Mouse (Mus musculus): ENCODE results near the gene Dand5.

The Dand5 gene

DNA sequence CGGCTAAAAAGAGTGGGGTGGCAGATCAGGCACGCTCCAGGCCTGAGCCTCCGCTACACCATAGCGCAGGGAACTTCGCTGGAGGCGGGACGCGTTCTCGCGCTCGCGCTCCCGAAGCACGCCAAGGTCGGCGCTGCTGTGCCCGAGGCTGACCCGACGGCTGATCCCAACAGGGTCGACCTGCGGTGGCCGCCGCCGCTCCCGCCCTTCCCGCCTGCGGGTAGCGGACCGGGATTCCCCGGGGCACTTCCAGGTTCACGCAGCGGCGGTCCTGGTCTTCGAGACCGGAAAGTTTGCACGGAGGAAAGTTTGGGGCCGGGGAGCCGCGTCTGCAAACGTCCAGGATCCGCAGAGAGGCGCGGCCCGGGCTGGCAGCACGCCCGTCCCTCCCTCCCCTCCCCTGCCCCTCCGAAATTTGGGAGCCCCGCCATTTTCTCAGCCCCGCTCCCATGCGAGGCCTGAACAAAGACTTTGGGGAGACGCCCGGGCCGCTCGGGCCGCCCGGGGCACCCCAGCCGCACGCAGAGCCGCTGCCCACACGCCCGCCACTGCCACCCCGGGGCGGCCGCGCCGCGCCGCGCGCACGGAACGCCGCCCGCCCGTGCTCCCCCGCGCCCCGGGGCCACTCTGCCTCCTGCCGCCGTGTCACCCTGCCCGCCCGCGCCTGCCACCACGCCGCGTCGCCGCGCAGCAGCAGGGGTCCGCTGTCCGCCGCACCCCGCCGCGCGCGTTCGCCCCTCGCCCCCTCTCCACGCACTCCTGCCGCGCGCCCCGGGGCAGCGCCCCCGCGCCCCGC lies 23.3 kb downstream of the Dand5 start:
- peak; percentile 40 to 76 for DNase-seq

DNA sequence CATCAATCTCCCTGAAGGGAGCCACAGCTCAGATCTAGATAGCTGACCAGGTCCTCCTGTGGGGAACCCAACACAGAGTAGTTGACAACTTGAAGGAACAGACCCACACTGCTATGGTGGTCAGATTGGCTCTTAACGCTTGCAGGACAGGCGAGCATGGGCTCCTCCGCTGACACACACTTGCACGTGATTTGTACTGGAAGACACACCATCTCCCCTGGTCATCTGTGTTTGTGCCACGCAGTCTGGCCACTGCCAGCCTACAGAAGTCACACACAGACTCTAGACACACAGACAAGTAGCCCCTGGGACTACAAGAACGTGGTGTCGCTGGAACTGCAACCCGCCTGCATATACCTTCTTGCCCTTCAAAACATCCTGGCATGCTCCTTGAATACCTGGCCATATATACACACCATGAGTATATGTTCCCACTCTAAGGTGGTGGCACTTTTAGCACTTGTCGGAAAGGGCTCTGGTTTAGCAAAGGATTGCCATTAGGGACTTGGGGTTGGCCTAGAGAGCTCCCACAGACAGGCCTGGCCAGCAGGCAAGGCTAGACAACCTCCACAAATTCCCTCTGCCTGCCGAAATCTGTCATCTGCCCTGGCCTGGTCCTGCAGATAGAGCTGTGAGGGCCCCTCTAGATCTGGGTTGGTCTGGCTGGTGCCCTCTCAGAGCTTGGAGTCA lies 24.0 kb downstream of the Dand5 start:
- no peak for DNase-seq

DNA sequence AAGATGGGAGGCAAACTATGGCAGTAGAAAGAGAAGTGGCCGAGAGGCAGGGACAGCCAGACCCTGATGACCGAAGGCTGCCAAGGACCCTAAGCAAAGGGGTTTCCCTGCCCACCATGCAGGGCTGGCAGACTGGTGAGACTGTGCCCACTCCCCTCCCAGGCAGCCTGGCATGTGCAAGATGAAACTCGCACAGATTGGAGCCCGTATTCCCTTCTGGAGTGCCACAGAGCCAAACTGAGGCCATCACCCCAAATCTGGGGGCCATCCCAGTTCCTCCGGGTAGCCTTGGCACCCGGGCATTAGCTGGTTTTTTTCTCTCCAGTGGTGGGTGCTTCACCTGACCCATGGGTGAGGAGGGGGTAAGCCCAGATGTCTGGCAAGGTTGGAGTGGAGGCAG lies 24.7 kb downstream of the Dand5 start:
- no peak for DNase-seq

- DNase-seq = no peak
These were observed 25.3 kb downstream of the Dand5 start for GRCm38 (mm10) chr8:84797256-84797797.

- DNase-seq = no peak
These were observed 28.1 kb downstream of the Dand5 start for GRCm38 (mm10) chr8:84794486-84794885.

- DNase-seq = no peak
These were observed 28.7 kb downstream of the Dand5 start for GRCm38 (mm10) chr8:84793791-84794485.

GRCm38 (mm10) chr8:84793134-84793533 lies 29.5 kb downstream of the Dand5 start:
- no peak for DNase-seq

DNA sequence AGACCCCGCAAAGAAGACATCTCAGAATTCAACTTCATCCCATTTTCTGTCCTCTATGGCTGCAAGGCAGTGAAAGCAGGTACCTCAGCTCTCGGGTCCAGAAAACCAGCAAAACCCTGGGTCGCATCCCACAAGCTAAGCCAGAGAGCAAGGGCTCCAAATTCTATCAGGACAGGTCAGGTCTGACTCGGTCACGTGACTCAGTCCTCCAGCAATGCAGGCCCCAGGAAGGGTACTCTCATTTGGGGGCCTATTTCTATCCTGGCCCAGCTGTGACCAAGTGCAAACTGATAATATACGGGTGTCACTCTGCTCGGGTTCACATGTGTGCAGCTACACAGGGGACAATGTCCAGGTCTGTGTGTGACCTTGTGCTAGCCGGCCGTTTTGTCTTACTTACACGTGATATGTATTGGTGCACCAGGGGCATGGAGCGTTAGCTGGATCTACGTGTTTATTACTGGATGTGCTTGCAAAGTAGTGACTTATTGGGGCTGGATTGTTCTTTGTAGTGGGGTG lies 30.1 kb downstream of the Dand5 start:
- no peak for DNase-seq

GRCm38 (mm10) chr8:84790537-84790936 lies 32.1 kb downstream of the Dand5 start:
- DNase-seq = peak in 1 of 2 experiments; percentile 22

DNA sequence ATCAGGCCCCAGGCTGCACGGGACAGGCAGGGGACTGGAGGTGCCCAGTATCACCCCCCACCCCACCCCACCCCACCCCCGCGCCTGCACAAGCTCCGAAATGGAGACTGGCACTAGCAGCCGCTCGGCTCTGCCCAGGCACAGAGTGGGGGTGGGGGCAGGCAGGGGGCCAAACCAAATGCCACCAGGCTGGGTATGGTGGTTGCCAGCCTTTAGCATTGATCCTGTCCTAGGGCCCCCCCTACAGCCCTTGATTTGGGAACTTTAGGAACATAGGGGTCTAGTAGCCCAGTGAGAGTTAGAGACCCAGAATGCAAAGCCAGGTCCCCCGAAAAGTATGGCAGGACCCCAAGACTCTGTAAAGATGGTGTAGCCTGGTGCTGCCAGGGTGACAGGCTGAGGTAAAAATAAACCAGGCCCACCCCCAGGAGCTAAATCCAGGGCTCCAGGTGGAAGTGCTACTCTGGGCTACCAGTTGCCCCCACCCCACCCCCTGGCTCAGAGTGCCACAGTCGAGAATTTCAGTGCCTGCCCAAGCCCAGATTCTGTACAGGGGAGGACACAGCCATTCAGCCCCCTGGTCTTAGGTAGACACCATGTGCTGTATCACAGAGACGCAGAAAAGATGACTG lies 32.7 kb downstream of the Dand5 start:
- peak in 1 of 2 experiments; percentile 48 for DNase-seq

GRCm38 (mm10) chr8:84789345-84789744 lies 33.3 kb downstream of the Dand5 start:
- no peak for DNase-seq

DNA sequence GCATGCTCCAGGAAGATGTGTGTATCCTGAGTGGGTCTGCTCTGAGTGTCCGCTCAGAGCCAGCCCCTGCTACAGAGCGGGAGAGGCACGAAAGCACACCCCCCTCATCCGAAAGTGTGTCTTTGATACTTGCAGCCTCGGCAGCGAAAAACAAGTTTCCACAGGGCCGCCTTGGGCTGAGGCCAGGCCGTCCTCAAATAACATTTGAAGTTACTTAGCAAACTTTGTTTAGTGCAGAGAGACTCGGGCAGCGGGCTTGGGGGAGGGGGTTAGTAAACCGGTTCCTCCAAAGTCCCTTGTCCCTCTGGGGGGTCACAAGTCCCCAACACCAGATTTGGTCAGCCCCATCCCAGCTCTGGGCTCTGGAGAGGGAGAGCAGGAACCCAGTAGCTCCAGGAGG lies 33.7 kb downstream of the Dand5 start:
- peak; percentile 74 to 82 for DNase-seq

DNA sequence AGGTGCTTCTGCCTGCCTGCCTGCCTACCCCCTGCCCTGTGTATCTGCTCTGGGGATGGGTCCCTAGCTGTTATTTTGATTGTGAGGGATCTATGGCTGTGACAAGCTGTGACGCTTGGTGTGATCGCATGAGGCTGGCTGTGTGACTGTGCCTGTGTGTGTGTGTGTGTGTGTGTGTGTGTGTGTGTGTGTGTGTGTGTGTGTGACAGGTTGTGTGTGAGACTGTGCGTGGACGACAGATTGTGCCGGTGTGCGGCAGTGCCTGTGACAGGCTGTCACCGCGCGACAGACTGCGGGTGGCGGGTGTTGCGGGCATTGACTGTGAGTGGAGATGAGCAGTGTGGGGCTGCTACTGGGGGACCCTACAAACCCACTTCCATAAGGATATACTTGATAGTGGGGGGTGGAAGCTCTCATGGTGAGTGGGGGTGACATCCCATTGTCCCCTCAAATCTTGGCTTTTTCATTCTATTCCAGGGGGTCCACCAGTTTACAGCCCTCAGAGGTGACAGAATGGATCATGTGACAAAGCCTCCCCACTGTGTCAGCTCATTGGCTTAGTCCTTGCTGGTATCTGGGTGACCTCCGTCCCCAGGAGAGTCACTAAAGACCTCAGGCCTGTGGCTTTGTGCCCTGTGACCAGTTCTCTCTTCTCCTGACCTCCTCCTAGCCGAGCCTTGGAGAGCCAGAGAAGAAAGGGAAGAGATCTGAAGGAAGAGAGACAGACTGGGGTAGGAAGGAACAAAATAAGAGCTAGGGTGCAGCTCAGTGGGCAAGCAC lies 34.9 kb downstream of the Dand5 start:
- no peak for DNase-seq

DNA sequence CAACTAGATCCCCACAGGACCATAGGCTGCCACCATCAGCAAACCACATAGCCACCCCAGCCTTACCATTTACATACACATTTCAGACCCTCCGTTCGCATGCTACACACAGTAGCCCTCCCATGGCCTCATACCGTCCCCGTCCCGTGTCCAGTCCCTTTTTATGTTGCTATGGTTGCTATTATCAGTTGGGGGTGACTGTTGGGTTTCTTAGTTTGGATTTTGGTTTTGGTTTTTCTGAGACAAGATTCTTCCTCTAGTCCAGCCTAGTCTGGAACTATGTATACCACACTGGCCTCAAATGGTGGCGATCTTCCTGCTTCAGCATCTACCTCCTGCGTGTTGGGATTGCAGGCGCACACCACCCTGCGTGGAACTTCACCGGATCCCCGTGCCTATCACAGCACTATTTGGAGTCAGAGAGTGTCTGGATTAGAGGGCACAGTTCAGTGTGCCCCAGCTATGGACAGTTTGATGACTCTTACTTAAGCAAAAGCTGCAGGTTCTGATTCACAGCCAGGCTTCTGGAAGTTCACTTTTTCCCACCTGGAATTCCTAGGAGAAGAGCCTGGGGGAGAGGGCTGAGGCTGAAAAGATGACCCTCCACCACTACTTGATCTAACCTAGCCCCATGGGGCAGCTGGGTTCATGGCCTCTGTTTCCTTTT lies 35.7 kb downstream of the Dand5 start:
- DNase-seq = no peak

- peak; percentile 54 to 64 for DNase-seq
These were observed 36.6 kb downstream of the Dand5 start for GRCm38 (mm10) chr8:84785756-84786677.

- no peak for DNase-seq
These were observed 37.2 kb downstream of the Dand5 start for GRCm38 (mm10) chr8:84785506-84785755.

- DNase-seq = no peak
These were observed 37.7 kb downstream of the Dand5 start for GRCm38 (mm10) chr8:84784681-84785505.

DNA sequence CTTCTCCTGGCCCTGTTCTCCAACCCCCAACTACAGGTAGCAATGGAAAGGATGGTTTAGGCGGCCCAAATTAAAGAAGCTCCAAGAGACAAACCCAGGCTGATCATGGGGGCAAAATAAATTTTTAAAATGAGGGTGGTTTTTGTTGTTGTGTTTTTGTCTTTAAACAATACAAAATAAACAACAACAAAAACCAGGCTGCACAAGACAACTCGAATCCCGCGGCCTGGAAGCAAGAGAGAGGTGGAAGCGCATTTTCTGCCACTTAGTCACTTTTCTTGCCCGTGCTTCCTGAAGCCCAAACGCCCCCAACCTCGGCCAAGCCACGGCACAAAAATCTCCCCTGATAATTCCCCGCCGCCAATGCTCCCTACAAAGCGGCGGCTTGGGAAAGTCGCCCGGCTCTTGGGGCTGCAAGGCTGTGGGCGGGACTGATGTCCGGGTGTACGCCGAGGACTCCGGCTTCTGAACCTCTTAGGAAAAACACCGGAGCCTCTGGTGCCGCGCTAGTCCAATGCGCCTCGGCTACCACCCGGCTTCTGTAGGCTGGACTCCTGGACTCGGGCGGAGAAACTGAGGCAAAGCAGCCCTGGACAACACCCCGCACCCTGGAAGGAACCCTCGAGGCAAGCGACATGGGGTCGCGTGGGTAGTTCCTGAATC lies 38.6 kb downstream of the Dand5 start:
- DNase-seq = peak in 1 of 2 experiments; percentile 48

Measured in kidney, postnatal 36 days (tissue).